Mouse (Mus musculus): ENCODE results near the gene Olfr735.
A peak's percentile ranks its signal among the peaks of the same experiment; 100 is the strongest.

The Olfr735 gene

GRCm38 (mm10) chr14:50348796-50349195 lies at the start of gene Olfr735:
TSS of gene Olfr735 (minus strand) at chr14:50348872.
- no peak for DNase-seq (ENCODE audit: low spot score)

DNA sequence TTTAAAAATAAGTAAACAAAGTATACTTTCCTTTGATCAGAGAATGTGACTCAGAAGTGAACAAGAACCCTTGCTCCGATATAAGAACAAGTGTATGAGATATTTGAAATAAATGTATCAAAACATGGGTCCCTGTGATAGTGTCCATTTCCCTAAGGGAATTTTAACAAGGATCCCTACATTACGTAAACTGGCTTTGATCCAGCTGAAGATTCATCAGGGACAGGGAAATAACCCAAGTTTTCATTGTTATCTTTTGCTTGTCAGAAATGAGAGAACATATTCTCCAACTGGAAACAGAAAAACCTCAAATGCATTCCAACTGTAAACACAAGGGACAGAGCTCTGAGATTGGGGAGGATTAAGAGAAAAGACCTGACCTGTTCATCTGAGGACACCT lies 32.2 kb upstream of the Olfr735 start, which contains the start of gene Olfr736:
Olfr736 (plus strand) TSS at position 301 of the 400 bp plus-strand sequence.
- DNase-seq (ENCODE audit: low spot score), result no peak

- no peak for DNase-seq (ENCODE audit: low spot score)
These were observed 14.9 kb upstream of the Olfr735 start for GRCm38 (mm10) chr14:50363561-50363960.

DNA sequence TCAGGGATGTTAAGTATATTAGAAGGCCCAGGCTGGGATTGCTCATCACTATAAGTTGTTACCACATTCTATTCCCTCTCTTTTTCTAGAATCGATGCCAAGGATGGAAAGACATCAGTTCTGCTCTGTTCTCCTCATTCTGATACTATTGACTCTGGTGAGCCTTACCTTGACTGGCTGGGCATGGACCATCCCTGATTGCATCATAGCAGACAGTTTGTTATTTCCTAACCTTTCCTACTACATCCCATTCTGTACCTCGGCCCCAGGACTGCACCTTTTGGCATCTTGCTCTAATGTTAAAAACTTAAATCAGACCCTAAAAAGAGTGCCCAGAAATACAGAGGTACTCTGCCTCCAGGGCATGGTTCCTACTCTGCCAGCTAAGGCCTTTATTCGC lies 11.8 kb upstream of the Olfr735 start:
- DNase-seq (ENCODE audit: low spot score), result no peak

DNA sequence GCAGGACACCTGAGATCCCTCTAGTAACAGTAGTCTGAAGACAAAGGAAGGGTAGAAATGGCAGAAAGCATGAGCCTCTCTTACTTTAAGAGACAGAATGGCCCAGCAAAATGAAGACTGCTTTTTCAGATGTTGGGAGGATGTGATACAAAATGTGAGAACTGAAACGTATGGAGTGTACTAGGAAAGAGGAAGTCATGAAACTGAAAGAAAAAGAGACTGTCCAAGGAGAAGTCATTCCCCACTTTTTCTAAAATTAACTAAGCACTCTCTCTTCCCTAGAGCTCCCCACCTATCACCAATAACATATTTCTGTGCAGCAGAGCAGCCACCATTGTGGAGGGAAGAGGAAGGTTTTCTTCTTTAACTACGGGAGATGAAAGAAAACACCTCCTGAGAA lies 8.9 kb upstream of the Olfr735 start, which contains the start of gene Tlr11:
Tlr11 (plus strand) TSS at position 322 of the 400 bp plus-strand sequence.
- DNase-seq (ENCODE audit: low spot score), result no peak

- DNase-seq (ENCODE audit: low spot score), result no peak
These were observed 8.1 kb upstream of the Olfr735 start for GRCm38 (mm10) chr14:50356725-50357124.

GRCm38 (mm10) chr14:50352438-50352837 lies 3.8 kb upstream of the Olfr735 start:
- peak; percentile 70 for DNase-seq (ENCODE audit: low spot score)

DNA sequence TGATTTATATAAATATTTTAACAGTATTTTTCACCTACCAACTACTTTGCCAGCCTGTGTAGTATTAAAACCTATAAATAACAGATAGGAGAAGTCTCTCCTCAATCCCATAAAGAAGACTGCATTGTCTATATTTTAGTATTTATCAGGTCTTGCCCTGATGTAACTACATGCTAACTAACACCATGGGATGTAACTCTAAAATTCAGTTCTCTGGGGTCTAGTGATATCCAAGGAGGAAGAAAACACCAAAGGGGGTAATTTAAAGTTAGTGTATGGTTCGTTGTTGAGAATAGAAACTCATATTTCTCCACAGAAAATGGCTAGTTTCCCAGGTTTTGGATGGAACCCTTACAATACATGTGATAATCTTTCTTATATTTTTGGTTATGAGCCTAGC lies 22.0 kb downstream of the Olfr735 start, which contains the start of gene Olfr734:
Olfr734 (minus strand) TSS at position 101 of the 400 bp plus-strand sequence.
- no peak for DNase-seq (ENCODE audit: low spot score)

DNA sequence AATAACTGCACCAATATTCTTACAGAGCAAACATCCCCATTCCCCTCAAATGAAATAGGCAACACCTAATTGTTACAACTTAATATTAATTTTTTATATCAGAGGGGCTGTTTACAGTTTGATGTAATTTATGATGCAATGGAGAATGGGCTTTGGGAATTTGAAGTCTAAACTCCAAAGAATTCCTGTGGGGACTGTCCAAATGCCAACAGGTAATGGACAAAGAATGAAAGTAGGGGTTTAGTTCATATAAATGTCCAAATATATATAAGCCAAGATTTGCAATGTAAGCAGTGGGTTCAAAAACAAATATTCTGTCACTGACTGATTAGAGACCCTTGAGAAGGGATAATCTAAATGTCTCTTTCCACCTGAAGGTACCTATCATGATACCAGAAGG lies 47.2 kb downstream of the Olfr735 start, which contains the start of gene Olfr733:
Olfr733 (minus strand) TSS at position 101 of the 400 bp plus-strand sequence.
- no peak for DNase-seq (ENCODE audit: low spot score)

Measured in testis, postnatal 10 days (tissue).